Mouse (Mus musculus) ES-E14 (cell line): ENCODE measurements around the gene Kera. TPM values are rescaled to one million over a fixed set of nuclear protein-coding genes. Genes with fewer than 3 reads are reported as not detected.

Experiments used
- DNase-seq: peaks from one replicate; pipeline ENCODE4 v3.0.0-alpha.2; 2013; ENCODE audit warnings: low read depth, low spot score
- H3K27ac ChIP-seq: 2 replicates; pipeline ENCODE4 v1.5.1; 2012; ENCODE audit warnings: low read depth, mild to moderate bottlenecking, low read length, moderate library complexity, mixed read lengths; ENCODE audit not compliant: poor library complexity, insufficient read depth, severe bottlenecking
- H3K36me3 ChIP-seq: 2 replicates; pipeline ENCODE4 v1.6.1; 2012; ENCODE audit warnings: mild to moderate bottlenecking, low read length, moderate library complexity, mixed read lengths; ENCODE audit not compliant: control insufficient read depth, poor library complexity, insufficient read depth, severe bottlenecking
- H3K4me1 ChIP-seq, 2 experiments: fragments of 150-350 bp in 1 of 2; sonication (generic) in 1 of 2; 2 replicates each; pipeline ENCODE4 v1.6.1; 2012; ENCODE audit warnings: low read length in 2 of 2, mild to moderate bottlenecking in 1 of 2, mixed read lengths in 1 of 2; ENCODE audit not compliant: control insufficient read depth in 2 of 2, insufficient read depth in 2 of 2, poor library complexity in 1 of 2
- H3K4me3 ChIP-seq, 2 experiments: fragments of 150-350 bp in 1 of 2; sonication (generic) in 1 of 2; 2 replicates each; pipeline ENCODE4 v1.5.1; 2012; ENCODE audit warnings: low read length in 2 of 2, low read depth in 1 of 2, mild to moderate bottlenecking in 1 of 2, mixed read lengths in 1 of 2; ENCODE audit not compliant: insufficient read depth in 1 of 2, poor library complexity in 1 of 2, severe bottlenecking in 1 of 2
- H3K9ac ChIP-seq: 2 replicates; pipeline ENCODE4 v1.6.1; 2012; ENCODE audit warnings: low read depth, mild to moderate bottlenecking, low read length, mixed read lengths; ENCODE audit not compliant: poor library complexity, insufficient read depth, severe bottlenecking
- H3K9me3 ChIP-seq: fragments of 150-350 bp; sonication (generic); 2 replicates; pipeline ENCODE4 v1.6.1; 2012; ENCODE audit warnings: low read depth, mild to moderate bottlenecking, low read length; ENCODE audit not compliant: control insufficient read depth, insufficient read depth
- CHD2 ChIP-seq: IDR thresholded peaks from 2 replicates; pipeline ENCODE4 v1.6.1; 2014; ENCODE audit warnings: mild to moderate bottlenecking, low read depth, low read length, inconsistent platforms
- HCFC1 ChIP-seq: IDR thresholded peaks from 2 replicates; pipeline ENCODE4 v1.6.1; 2012; ENCODE audit warnings: low read length, inconsistent platforms, borderline replicate concordance; ENCODE audit not compliant: insufficient read depth
- MAFK ChIP-seq: IDR thresholded peaks from 2 replicates; pipeline ENCODE4 v1.6.1; 2014; ENCODE audit warnings: mild to moderate bottlenecking, low read depth, low read length, inconsistent platforms; ENCODE audit not compliant: insufficient read depth
- ZC3H11A ChIP-seq: IDR thresholded peaks from 2 replicates; pipeline ENCODE4 v1.6.1; 2012; ENCODE audit warnings: low read depth, mild to moderate bottlenecking, inconsistent platforms, low read length, borderline replicate concordance
- ZNF384 ChIP-seq: IDR thresholded peaks from 2 replicates; pipeline ENCODE4 v1.6.1; 2012; ENCODE audit warnings: low read depth, low read length, inconsistent platforms
- in situ Hi-C, 2 experiments: fragments of 600-800 bp; cut with MboI; formaldehyde crosslinking; loops; one replicate each; pipeline ENCODE4 v1.15.1; 2025; ENCODE audit warnings: low sequenced_read_pairs in 2 of 2, inconsistent platforms in 1 of 2; ENCODE audit not compliant: unreplicated experiment in 2 of 2
- total RNA-seq: library from RNA; depleted of rRNA; stranded (reverse); fragments of 300-350 nt; gene quantifications from 2 replicates; pipeline ENCODE4 v1.2.3, GENCODE M21; 2012

The Kera gene
- total RNA-seq, 1 experiment = not detected

- no peak for TF ChIP-seq ZNF384
- no peak for TF ChIP-seq HCFC1
- TF ChIP-seq ZC3H11A = no peak
- H3K9me3 ChIP-seq = no peaks in the 10 kb centered on the region
- H3K9ac ChIP-seq = no peak overlapping the region
- in situ Hi-C loops = no loop called here
- no peak for DNase-seq
- no peak overlapping the region for H3K27ac ChIP-seq
- no peak overlapping the region for H3K4me3 ChIP-seq
- H3K4me1 ChIP-seq = no peaks in the 10 kb centered on the region
- H3K36me3 ChIP-seq = no peaks in the 10 kb centered on the region
Observed at GRCm38 (mm10) chr10:97625116-97625515, 18.4 kb downstream of the Kera start.

GRCm38 (mm10) chr10:97626543-97626942 lies 19.9 kb downstream of the Kera start:
- Histone ChIP-seq H3K27ac (no peak overlapping the region), H3K4me3 (no peak overlapping the region), H3K4me1 (no peaks in the 10 kb centered on the region), H3K9ac (no peak overlapping the region), H3K36me3 (no peaks in the 10 kb centered on the region), H3K9me3 (no peaks in the 10 kb centered on the region)
- no peak for TF ChIP-seq HCFC1
- TF ChIP-seq CHD2 = no peak
- no peak for TF ChIP-seq MAFK
- in situ Hi-C loops = no loop called here
- DNase-seq = no peak

GRCm38 (mm10) chr10:97631061-97631460 lies 24.4 kb downstream of the Kera start:
- no peak overlapping the region for H3K9ac ChIP-seq
- no peak for DNase-seq
- in situ Hi-C loops = no loop called here
- no peak overlapping the region for H3K4me3 ChIP-seq
- H3K9me3 ChIP-seq = no peaks in the 10 kb centered on the region
- no peak overlapping the region for H3K27ac ChIP-seq
- TF ChIP-seq CHD2 (no peak), ZNF384 (no peak), MAFK (no peak), HCFC1 (no peak), ZC3H11A (no peak)
- no peaks in the 10 kb centered on the region for H3K36me3 ChIP-seq
- H3K4me1 ChIP-seq = no peaks in the 10 kb centered on the region

GRCm38 (mm10) chr10:97641926-97642325 lies 35.2 kb downstream of the Kera start:
- Histone ChIP-seq H3K36me3 (no peaks in the 10 kb centered on the region), H3K4me3 (no peak overlapping the region), H3K9me3 (no peaks in the 10 kb centered on the region), H3K4me1 (no peaks in the 10 kb centered on the region), H3K9ac (no peak overlapping the region), H3K27ac (no peak overlapping the region)
- in situ Hi-C loops = no loop called here
- TF ChIP-seq MAFK (no peak), HCFC1 (no peak), ZNF384 (no peak), ZC3H11A (no peak), CHD2 (no peak)
- no peak for DNase-seq

- Histone ChIP-seq H3K9me3 (no peaks in the 10 kb centered on the region), H3K9ac (no peak within 1 kb of the TSS), H3K36me3 (no peaks in the 10 kb centered on the region), H3K4me3 (no peak within 1 kb of the TSS), H3K27ac (no peak within 1 kb of the TSS), H3K4me1 (no peaks in the 10 kb centered on the region)
- in situ Hi-C loops = no loop called here
- TF ChIP-seq ZC3H11A (no peak), CHD2 (no peak), MAFK (no peak), ZNF384 (no peak), HCFC1 (no peak)
- DNase-seq = no peak
Observed at GRCm38 (mm10) chr10:97643768-97644167, 37.1 kb downstream of the Kera start, which contains the start of gene Epyc. Epyc (plus strand) TSS chr10:97644068.
